Mouse (Mus musculus) bone marrow, adult 2 months (tissue): Measurements from ENCODE around the gene Il2rg.

Experiments used
- CTCF ChIP-seq: fragments of 200-500 bp; IDR thresholded peaks from 2 replicates; pipeline ENCODE4 v1.5.1; 2011; ENCODE audit warnings: low read length, control low read depth; ENCODE audit not compliant: control insufficient read depth, insufficient read depth
- POLR2A ChIP-seq: fragments of 200-500 bp; IDR thresholded peaks from 2 replicates; pipeline ENCODE4 v1.6.1; 2011; ENCODE audit warnings: low read depth, mild to moderate bottlenecking, control low read depth, low read length, borderline replicate concordance; ENCODE audit not compliant: control insufficient read depth

DNA sequence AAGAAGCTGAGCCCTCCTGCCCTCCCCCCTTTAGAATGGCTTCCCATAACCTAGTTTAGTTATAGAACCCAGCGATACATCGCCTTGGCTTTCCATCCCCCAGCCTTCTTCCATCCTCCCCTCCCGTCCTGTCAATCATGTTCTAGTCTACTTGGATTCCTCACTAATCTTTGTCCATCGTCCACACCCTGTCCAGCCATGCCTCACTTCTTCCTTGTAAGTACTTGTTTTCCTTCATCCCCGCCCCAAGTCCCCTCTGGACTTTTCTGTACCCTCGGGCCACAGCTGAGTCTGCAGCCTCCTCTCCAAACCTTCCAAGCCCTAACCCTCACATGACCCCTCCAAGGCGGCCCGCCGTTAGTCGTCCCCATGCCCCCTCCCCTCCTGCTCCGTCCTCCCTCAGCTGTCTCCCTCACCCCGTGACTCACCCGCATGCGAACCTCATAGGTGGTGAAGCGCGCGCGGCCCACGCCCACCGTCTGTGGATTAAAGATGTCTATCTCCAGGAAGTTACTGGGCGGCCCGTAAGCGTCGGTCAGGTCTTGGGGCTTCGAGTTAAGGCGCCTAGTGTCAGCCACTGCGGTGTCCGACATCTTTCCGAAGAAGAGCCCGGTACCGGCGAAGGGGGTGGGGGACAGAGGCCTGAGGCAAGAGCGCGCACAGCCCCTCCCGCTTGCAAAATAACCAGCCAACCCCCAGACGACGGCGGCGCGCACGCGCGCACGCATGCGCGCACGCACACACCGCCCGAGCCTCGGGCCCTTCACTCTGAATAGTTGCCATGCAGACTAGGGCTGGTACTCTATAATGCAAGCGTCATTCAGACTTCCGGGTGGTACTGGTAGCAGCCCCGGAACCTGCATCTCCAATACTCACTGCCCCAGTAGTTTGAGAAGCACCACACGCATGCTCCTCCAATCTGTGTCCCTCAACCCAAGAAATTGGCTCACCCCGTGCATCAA, 45.9 kb downstream of the Il2rg start, which contains the start of gene Snx12:
- no peak for TF ChIP-seq CTCF
- TF ChIP-seq POLR2A, result no peak
